Mouse (Mus musculus) MEL (cell line): ENCODE results near the gene Lamp1. TPM values are rescaled to one million over a fixed set of nuclear protein-coding genes. Genes with fewer than 3 reads are reported as not detected.

ENCODE experiments used
- DNase-seq: peaks from one replicate; pipeline ENCODE4 v3.0.0; 2011; ENCODE audit warnings: low read depth, low spot score
- H3K27ac ChIP-seq: 2 replicates; pipeline ENCODE4 v1.5.1; 2012; ENCODE audit warnings: low read depth, mild to moderate bottlenecking, control low read depth, low read length, moderate library complexity; ENCODE audit not compliant: control insufficient read depth
- H3K27me3 ChIP-seq, 2 experiments: fragments of 150-350 bp in 1 of 2; sonication (generic) in 1 of 2; 2 replicates each; pipeline ENCODE4 v1.6.1; 2012; ENCODE audit warnings: low read length in 2 of 2, mild to moderate bottlenecking in 2 of 2, improper control_type of control experiment in 1 of 2, moderate library complexity in 1 of 2; ENCODE audit not compliant: insufficient read depth in 2 of 2, control insufficient read depth in 1 of 2
- H3K36me3 ChIP-seq, 2 experiments: 2 replicates each; pipeline ENCODE4 v1.6.1; 2012 to 2014; ENCODE audit warnings: low read length in 2 of 2, improper control_type of control experiment in 1 of 2, inconsistent platforms in 1 of 2, mild to moderate bottlenecking in 1 of 2; ENCODE audit not compliant: insufficient read depth in 2 of 2, control insufficient read depth in 1 of 2
- H3K4me1 ChIP-seq, 2 experiments: fragments of 150-350 bp in 1 of 2; sonication (generic) in 1 of 2; 2 replicates each; pipeline ENCODE4 v1.6.1; 2012; ENCODE audit warnings: low read length in 2 of 2, improper control_type of control experiment in 1 of 2, mild to moderate bottlenecking in 1 of 2; ENCODE audit not compliant: insufficient read depth in 2 of 2, control insufficient read depth in 1 of 2
- H3K4me3 ChIP-seq, 2 experiments: fragments of 150-350 bp in 1 of 2; sonication (generic) in 1 of 2; 2 replicates each; pipeline ENCODE4 v1.5.1; 2012; ENCODE audit warnings: low read depth in 2 of 2, low read length in 2 of 2, mild to moderate bottlenecking in 2 of 2, moderate library complexity in 2 of 2, control low read depth in 1 of 2, improper control_type of control experiment in 1 of 2; ENCODE audit not compliant: control insufficient read depth in 1 of 2, insufficient read depth in 1 of 2
- H3K79me2 ChIP-seq: 2 replicates; pipeline ENCODE4 v1.6.1; 2012; ENCODE audit warnings: mild to moderate bottlenecking, low read length, moderate library complexity; ENCODE audit not compliant: control insufficient read depth, poor library complexity, insufficient read depth
- H3K9ac ChIP-seq: 2 replicates; pipeline ENCODE4 v1.6.1; 2012; ENCODE audit warnings: low read depth, mild to moderate bottlenecking, control low read depth, low read length, moderate library complexity; ENCODE audit not compliant: control insufficient read depth, poor library complexity, severe bottlenecking
- H3K9me3 ChIP-seq: fragments of 150-350 bp; sonication (generic); replicated peaks from 2 replicates; pipeline ENCODE4 v1.6.1; 2012; ENCODE audit warnings: mild to moderate bottlenecking, low read length, improper control_type of control experiment, moderate library complexity; ENCODE audit not compliant: insufficient read depth
- BHLHE40 ChIP-seq: IDR thresholded peaks from 2 replicates; pipeline ENCODE4 v1.6.1; 2012; ENCODE audit warnings: low read depth, mild to moderate bottlenecking, inconsistent platforms, low read length, improper control_type of control experiment, borderline replicate concordance
- CHD2 ChIP-seq: IDR thresholded peaks from 2 replicates; pipeline ENCODE4 v1.6.1; 2011; ENCODE audit warnings: low read length, improper control_type of control experiment
- CTCF ChIP-seq, 3 experiments: IDR thresholded peaks in 2 of 3; conservative IDR thresholded peaks in 1 of 3; 2 replicates each; pipeline ENCODE4 v1.5.1; 2011 to 2012; ENCODE audit warnings: low read length in 3 of 3, low read depth in 2 of 3, mild to moderate bottlenecking in 2 of 3, improper control_type of control experiment in 1 of 3, inconsistent platforms in 1 of 3, mixed read lengths in 1 of 3, moderate library complexity in 1 of 3; ENCODE audit not compliant: control insufficient read depth in 1 of 3, insufficient read depth in 1 of 3, poor library complexity in 1 of 3, severe bottlenecking in 1 of 3
- ELF1 ChIP-seq: IDR thresholded peaks from 2 replicates; pipeline ENCODE4 v1.6.1; 2014; ENCODE audit warnings: low read depth, mild to moderate bottlenecking, inconsistent platforms, low read length, improper control_type of control experiment, moderate library complexity
- GABPA ChIP-seq: IDR thresholded peaks from 2 replicates; pipeline ENCODE4 v1.6.1; 2012; ENCODE audit warnings: low read depth, mild to moderate bottlenecking, inconsistent platforms, low read length, improper control_type of control experiment, moderate library complexity
- GATA1 ChIP-seq: IDR thresholded peaks from 2 replicates; pipeline ENCODE4 v1.6.1; 2011; ENCODE audit warnings: low read depth, low read length, improper control_type of control experiment
- JUND ChIP-seq: IDR thresholded peaks from 2 replicates; pipeline ENCODE4 v1.6.1; 2011; ENCODE audit warnings: low read depth, mild to moderate bottlenecking, improper control_type of control experiment, low read length
- MAZ ChIP-seq: IDR thresholded peaks from 2 replicates; pipeline ENCODE4 v1.6.1; 2012; ENCODE audit warnings: low read depth, mild to moderate bottlenecking, inconsistent platforms, low read length, improper control_type of control experiment
- MYB ChIP-seq: IDR thresholded peaks from 2 replicates; pipeline ENCODE4 v1.6.1; 2011; ENCODE audit warnings: mild to moderate bottlenecking, low read depth, low read length, improper control_type of control experiment
- MYC ChIP-seq: IDR thresholded peaks from 2 replicates; pipeline ENCODE4 v1.6.1; 2011; ENCODE audit warnings: low read depth, mild to moderate bottlenecking, low read length, improper control_type of control experiment, moderate library complexity
- RAD21 ChIP-seq: IDR thresholded peaks from 2 replicates; pipeline ENCODE4 v1.6.1; 2011; ENCODE audit warnings: mild to moderate bottlenecking, low read depth, low read length, improper control_type of control experiment
- SMC3 ChIP-seq: IDR thresholded peaks from 2 replicates; pipeline ENCODE4 v1.6.1; 2011; ENCODE audit warnings: low read depth, low read length, improper control_type of control experiment
- TBP ChIP-seq: IDR thresholded peaks from 2 replicates; pipeline ENCODE4 v1.8.0; 2011; ENCODE audit warnings: low read depth, low read length, improper control_type of control experiment
- UBTF ChIP-seq: IDR thresholded peaks from 2 replicates; pipeline ENCODE4 v1.6.1; 2012; ENCODE audit warnings: low read depth, mild to moderate bottlenecking, inconsistent platforms, low read length, improper control_type of control experiment, moderate library complexity, borderline replicate concordance; ENCODE audit not compliant: insufficient read depth
- ZC3H11A ChIP-seq: IDR thresholded peaks from 2 replicates; pipeline ENCODE4 v1.6.1; 2012; ENCODE audit warnings: low read depth, mild to moderate bottlenecking, inconsistent platforms, low read length, improper control_type of control experiment
- polyA plus RNA-seq, 2 experiments: library from polyadenylated mRNA; stranded (reverse) in 1 of 2; unstranded in 1 of 2; fragments of >175 nt in 1 of 2; fragments of >200 nt in 1 of 2; gene quantifications; 2 replicates each; pipeline versions ENCODE4 v1.2.1 to v1.2.4; 2012; ENCODE audit warnings: low replicate concordance in 2 of 2, low read depth in 1 of 2; ENCODE audit not compliant: insufficient read length in 2 of 2, insufficient read depth in 1 of 2, missing spikeins in 1 of 2
- total RNA-seq: library from RNA; depleted of rRNA; stranded (reverse); fragments of 300-350 nt; gene quantifications from 2 replicates; pipeline ENCODE4 v1.2.3, GENCODE M21; 2012

Gene Lamp1
- total and polyA plus RNA-seq, 3 experiments = 109 to 233 (median 191) TPM

DNA sequence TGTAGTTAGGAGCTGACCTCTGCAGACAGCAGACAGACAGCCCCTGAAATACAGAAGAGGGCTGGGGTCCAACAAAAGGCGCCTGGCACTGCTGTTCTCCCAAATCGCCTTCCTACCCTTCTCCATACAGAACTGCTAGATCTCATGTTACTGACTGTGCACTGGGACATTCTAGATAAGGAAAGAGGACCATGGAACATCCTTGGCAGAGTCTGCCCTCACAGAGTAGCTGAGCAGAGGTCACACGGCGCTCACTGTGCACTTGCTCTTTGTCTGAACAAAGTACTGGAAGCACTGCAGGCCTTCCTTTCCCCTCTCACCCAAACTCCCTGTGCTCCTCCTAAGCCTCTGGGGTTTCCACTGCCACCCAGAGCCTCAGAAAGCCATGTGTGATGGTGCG, 17.3 kb upstream of the Lamp1 start:
- no peaks in the 10 kb centered on the region for H3K4me1 ChIP-seq
- H3K4me3 ChIP-seq = no peak overlapping the region
- TF ChIP-seq ELF1 (no peak), JUND (no peak)
- TF ChIP-seq, all 39 proteins: peak for 0
- Histone ChIP-seq H3K27me3 (no peaks in the 10 kb centered on the region), H3K9ac (no peak overlapping the region), H3K9me3 (no peaks in the 10 kb centered on the region), H3K36me3 (peaks cover 0 to 30% of the 10 kb centered on the region in 2 experiments; a peak in 2 of 4 replicates), H3K27ac (no peak overlapping the region), H3K79me2 (no peaks in the 10 kb centered on the region)
- no peak for DNase-seq

DNA sequence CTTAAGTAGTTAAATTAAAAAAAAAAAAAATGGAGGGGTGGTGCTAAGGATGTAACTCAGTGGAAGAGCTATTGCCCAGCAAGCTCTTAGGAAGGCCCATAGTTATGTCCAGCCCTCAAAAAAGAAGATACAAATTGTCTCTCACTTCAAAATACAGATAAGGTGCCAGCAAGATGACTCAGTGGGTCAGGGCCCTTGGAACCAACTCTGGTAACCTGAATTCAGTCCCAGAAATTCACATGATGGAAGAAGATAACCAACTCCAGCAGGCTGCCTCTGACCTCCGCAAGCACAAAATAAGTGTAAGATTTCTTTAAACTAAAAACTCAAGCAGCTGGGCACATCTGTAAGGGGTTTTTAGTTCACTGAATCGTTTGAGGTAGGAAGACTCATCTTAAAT, 10.5 kb upstream of the Lamp1 start:
- Histone ChIP-seq H3K9ac (no peak overlapping the region), H3K79me2 (no peaks in the 10 kb centered on the region), H3K4me3 (no peak overlapping the region), H3K36me3 (peaks cover 0 to 2% of the 10 kb centered on the region in 2 experiments; a peak in 2 of 4 replicates), H3K4me1 (no peaks in the 10 kb centered on the region), H3K9me3 (no peaks in the 10 kb centered on the region), H3K27ac (no peak overlapping the region), H3K27me3 (no peaks in the 10 kb centered on the region)
- no peak for DNase-seq
- TF ChIP-seq SMC3 = no peak
- no peak for TF ChIP-seq UBTF
- TF ChIP-seq ZC3H11A = no peak

DNA sequence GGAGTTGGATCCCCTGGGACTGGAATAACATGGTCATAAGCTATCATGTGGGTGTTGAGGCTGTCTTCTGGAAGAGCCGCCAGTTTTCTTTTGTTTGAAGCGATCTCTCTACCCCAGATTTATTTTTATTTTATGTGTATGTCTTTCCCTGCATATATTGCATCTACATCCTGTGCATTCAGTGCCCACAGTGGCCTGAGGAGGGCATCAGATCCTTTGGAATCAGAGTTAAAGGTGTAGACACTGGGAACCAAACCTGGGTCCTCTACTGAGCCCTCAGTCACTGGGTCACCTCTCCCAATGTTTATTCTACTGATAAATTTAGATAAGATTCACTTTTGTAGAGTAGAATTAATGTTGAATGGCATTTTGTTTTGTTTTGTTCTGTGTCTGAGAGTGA, 9.7 kb upstream of the Lamp1 start:
- H3K27ac ChIP-seq = no peak overlapping the region
- no peak overlapping the region for H3K4me3 ChIP-seq
- no peak overlapping the region for H3K9ac ChIP-seq
- peaks cover 0 to 2% of the 10 kb centered on the region in 2 experiments; a peak in 2 of 4 replicates for H3K36me3 ChIP-seq
- no peaks in the 10 kb centered on the region for H3K9me3 ChIP-seq
- H3K4me1 ChIP-seq = no peaks in the 10 kb centered on the region
- no peak for TF ChIP-seq GABPA
- no peak for TF ChIP-seq TBP
- TF ChIP-seq GATA1 = no peak
- TF ChIP-seq SMC3 = peak; percentile 39; the same call in 1 of the 2 replicates
- TF ChIP-seq CTCF (IDR thresholded peaks at IDR 0.05 in 2 of 3, conservative IDR thresholded peaks at IDR 0.05 in 1 of 3; ENCODE audit: control insufficient read depth in 1 of 3, insufficient read depth in 1 of 3, low read depth in 2 of 3, low read length in 3 of 3, poor library complexity in 1 of 3, severe bottlenecking in 1 of 3) = peak; percentile 11 to 52 (median 22); a peak in 3 of 6 replicates
- TF ChIP-seq BHLHE40 = no peak
- no peak for TF ChIP-seq MYB
- TF ChIP-seq MAZ = no peak
- TF ChIP-seq MYC = no peak
- TF ChIP-seq RAD21 = peak; percentile 51
- no peak for TF ChIP-seq CHD2
- no peaks in the 10 kb centered on the region for H3K27me3 ChIP-seq
- no peaks in the 10 kb centered on the region for H3K79me2 ChIP-seq
- no peak for DNase-seq
